Mouse (Mus musculus): ENCODE results near the gene Ccl7.

Gene Ccl7

DNA sequence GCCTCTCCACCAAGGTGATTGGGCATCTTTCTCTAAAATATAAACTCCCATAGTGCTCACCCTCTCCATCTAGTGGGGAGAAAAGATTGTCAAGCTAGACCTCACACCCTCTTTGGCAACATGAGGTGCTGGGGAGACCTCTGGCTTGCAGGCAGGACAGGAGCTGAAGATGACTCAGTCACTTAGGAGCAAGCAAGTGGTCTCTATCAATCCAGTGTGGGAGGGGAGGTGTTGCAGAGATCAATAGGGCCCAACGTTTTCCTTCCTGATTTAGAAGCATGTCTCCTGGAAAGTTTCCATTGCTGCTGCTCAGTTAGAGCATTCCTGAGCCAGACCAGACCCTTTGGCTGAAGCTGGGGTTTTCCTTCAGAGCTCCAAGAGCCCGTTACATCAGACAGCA, 7.0 kb upstream of the Ccl7 start, which contains the start of gene Gm17268:
Gene Gm17268, minus strand, starts transcription at position 28 of the 400 bp plus-strand sequence.
- no peaks in the 10 kb centered on the region for H3K4me1 ChIP-seq (replicated peaks; ENCODE audit: low read depth, low read length)
- no peaks in the 10 kb centered on the region for H3K9me3 ChIP-seq (ENCODE audit: low read length)
- TF ChIP-seq CTCF (conservative IDR thresholded peaks at IDR 0.05; ENCODE audit: low read length) (no peak), POU5F1 (IDR thresholded peaks at IDR 0.05; ENCODE audit: borderline replicate concordance, low read length) (no peak), NANOG (IDR thresholded peaks at IDR 0.05; ENCODE audit: borderline replicate concordance, low read length) (no peak)
- H3K36me3 ChIP-seq (ENCODE audit: insufficient read depth, low read length), result no peaks in the 10 kb centered on the region
- no peak within 1 kb of the TSS for H3K4me3 ChIP-seq (replicated peaks; ENCODE audit: low read length)
- no peaks in the 10 kb centered on the region for H3K27me3 ChIP-seq (ENCODE audit: insufficient read depth, low read length)

DNA sequence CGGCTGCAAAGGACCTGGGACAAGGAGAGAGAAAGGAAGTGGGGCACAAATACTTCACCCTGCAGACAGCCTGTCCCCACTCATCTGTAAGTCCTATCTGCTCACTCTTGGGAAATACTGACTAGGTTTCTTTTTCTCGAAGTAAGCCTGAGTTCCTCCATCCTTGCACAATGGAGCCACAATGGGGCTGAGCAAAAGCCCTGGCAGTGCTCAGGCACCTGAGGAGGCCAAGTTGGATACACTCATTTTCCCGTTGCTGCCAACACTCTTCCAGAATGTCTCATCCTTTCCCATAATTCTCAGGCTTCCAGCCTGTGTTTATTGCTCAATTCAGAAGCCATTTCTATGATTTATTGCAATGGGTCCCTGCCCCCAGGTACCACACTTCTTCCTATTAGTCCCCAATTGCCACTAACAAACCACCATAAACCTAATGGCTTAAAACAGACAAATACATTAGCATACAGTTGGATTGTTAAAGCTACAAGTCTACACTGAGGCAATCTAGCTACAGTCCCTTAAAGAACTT, 6.3 kb upstream of the Ccl7 start:
- Histone ChIP-seq H3K4me1 (replicated peaks; ENCODE audit: low read depth, low read length) (no peaks in the 10 kb centered on the region), H3K9me3 (ENCODE audit: low read length) (no peaks in the 10 kb centered on the region), H3K36me3 (ENCODE audit: insufficient read depth, low read length) (no peaks in the 10 kb centered on the region), H3K27me3 (ENCODE audit: insufficient read depth, low read length) (no peaks in the 10 kb centered on the region), H3K4me3 (replicated peaks; ENCODE audit: low read length) (no peak overlapping the region)
- no peak for TF ChIP-seq POU5F1 (IDR thresholded peaks at IDR 0.05; ENCODE audit: borderline replicate concordance, low read length)

DNA sequence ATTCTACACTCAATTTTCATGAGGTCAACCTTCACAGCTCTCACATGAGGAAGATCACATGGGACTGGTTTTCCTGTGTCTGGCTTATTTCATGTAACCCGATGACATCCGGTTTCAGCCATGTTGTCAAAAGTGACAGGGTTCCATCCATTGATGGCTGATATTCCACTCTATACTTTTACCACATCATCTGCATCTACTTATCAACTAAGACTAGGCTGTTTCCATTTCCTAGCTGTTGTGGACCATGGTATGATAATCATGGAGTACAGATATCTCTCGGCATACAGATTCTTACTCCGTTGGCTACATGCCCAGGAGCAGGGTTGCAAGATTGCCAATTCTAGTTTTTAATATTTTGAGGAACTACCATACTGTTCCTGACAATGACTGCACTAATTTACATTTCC, 3.8 kb upstream of the Ccl7 start:
- TF ChIP-seq POU5F1 (IDR thresholded peaks at IDR 0.05; ENCODE audit: borderline replicate concordance, low read length) (no peak), CTCF (conservative IDR thresholded peaks at IDR 0.05; ENCODE audit: low read length) (no peak), NANOG (IDR thresholded peaks at IDR 0.05; ENCODE audit: borderline replicate concordance, low read length) (no peak)
- H3K36me3 ChIP-seq (ENCODE audit: insufficient read depth, low read length), result no peaks in the 10 kb centered on the region
- H3K9me3 ChIP-seq (ENCODE audit: low read length), result no peaks in the 10 kb centered on the region
- H3K27me3 ChIP-seq (ENCODE audit: insufficient read depth, low read length), result no peaks in the 10 kb centered on the region
- H3K4me3 ChIP-seq (replicated peaks; ENCODE audit: low read length), result no peak overlapping the region
- H3K4me1 ChIP-seq (replicated peaks; ENCODE audit: low read depth, low read length), result no peaks in the 10 kb centered on the region

DNA sequence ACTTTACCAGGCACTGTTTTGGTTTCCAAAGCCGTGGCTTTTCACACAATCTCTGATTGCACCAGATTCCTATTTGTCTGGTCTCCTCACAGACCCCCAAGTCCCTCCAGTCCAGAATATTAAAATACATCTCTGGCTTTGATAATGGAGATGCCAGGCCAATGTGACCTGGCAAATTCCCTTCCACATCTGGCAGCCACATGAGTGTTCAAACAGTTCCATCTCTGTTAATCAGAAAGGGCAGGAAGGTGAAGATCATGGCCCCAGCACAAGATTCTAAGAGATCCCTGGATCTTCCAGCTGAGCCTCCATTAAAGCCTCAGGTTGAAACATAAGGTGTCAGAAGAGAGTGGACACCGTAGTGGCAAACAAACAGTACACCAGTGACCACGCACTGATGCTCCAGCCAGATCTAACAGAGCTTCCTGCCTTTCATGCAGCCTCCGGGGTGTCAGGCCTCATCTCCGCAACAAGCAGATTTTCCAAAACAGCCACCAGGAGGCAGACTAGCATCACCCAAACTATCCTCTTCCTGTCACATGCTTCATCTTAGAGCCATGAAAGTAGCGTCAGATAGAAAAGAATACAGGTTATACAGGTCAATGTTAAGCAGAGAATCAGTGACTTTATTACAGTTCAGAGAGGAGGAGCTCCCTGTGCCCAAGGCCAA, 2.4 kb downstream of the Ccl7 start:
- H3K36me3 ChIP-seq (ENCODE audit: insufficient read depth, low read length), result no peaks in the 10 kb centered on the region
- H3K27me3 ChIP-seq (ENCODE audit: insufficient read depth, low read length), result no peaks in the 10 kb centered on the region
- H3K9me3 ChIP-seq (ENCODE audit: low read length), result no peaks in the 10 kb centered on the region
- no peaks in the 10 kb centered on the region for H3K4me1 ChIP-seq (replicated peaks; ENCODE audit: low read depth, low read length)
- no peak overlapping the region for H3K4me3 ChIP-seq (replicated peaks; ENCODE audit: low read length)
- TF ChIP-seq POU5F1 (IDR thresholded peaks at IDR 0.05; ENCODE audit: borderline replicate concordance, low read length), result no peak
- TF ChIP-seq CTCF (conservative IDR thresholded peaks at IDR 0.05; ENCODE audit: low read length), result peak; percentile 45

DNA sequence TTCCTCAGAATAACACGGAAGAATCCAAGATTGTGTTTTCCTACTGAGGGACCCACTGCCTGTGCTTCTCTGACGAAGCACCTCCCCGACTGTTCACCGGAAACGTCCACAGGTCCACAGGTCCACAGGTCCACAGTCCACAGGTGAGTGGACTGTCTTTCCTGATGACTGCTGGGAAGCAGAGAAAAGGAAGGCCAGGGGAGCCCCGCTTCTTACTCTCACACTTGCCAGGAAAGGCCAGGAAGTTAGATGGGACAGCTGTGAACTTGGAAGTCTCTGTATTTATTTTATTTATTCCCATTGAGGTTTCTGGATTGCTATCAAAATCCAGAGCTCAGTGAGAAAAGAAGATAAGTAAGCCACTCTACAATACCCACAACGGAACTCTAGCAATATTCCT, 8.3 kb downstream of the Ccl7 start:
- H3K4me1 ChIP-seq (replicated peaks; ENCODE audit: low read depth, low read length), result no peaks in the 10 kb centered on the region
- no peak overlapping the region for H3K4me3 ChIP-seq (replicated peaks; ENCODE audit: low read length)
- no peaks in the 10 kb centered on the region for H3K36me3 ChIP-seq (ENCODE audit: insufficient read depth, low read length)
- TF ChIP-seq POU5F1 (IDR thresholded peaks at IDR 0.05; ENCODE audit: borderline replicate concordance, low read length) (no peak), NANOG (IDR thresholded peaks at IDR 0.05; ENCODE audit: borderline replicate concordance, low read length) (no peak), CTCF (conservative IDR thresholded peaks at IDR 0.05; ENCODE audit: low read length) (no peak)
- no peaks in the 10 kb centered on the region for H3K9me3 ChIP-seq (ENCODE audit: low read length)
- no peaks in the 10 kb centered on the region for H3K27me3 ChIP-seq (ENCODE audit: insufficient read depth, low read length)

DNA sequence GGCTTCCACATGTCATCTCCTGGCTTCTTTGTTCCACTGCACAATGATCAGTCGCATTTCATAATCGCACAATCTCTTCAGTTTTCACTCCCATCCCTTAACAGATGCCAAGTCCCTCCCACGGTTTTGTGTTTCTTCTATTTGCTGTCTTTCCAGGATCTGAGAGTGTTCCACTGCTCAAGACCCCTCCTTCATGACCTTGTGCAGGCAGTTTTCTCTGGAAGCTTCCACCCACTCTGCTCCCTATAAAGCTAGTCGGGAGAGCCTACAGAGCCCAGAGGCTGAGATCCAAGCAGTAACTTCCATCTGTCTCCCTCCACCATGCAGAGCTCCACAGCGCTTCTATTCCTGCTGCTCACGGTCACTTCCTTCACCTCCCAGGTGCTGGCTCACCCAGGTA, 12.1 kb downstream of the Ccl7 start, which contains the start of gene Ccl11:
Gene Ccl11, plus strand, starts transcription at position 178 of the 400 bp plus-strand sequence.
- Histone ChIP-seq H3K36me3 (ENCODE audit: insufficient read depth, low read length) (no peaks in the 10 kb centered on the region), H3K27me3 (ENCODE audit: insufficient read depth, low read length) (no peaks in the 10 kb centered on the region), H3K9me3 (ENCODE audit: low read length) (no peaks in the 10 kb centered on the region), H3K4me3 (replicated peaks; ENCODE audit: low read length) (no peak within 1 kb of the TSS), H3K4me1 (replicated peaks; ENCODE audit: low read depth, low read length) (no peaks in the 10 kb centered on the region)
- TF ChIP-seq POU5F1 (IDR thresholded peaks at IDR 0.05; ENCODE audit: borderline replicate concordance, low read length) (no peak), CTCF (conservative IDR thresholded peaks at IDR 0.05; ENCODE audit: low read length) (no peak), NANOG (IDR thresholded peaks at IDR 0.05; ENCODE audit: borderline replicate concordance, low read length) (no peak)

DNA sequence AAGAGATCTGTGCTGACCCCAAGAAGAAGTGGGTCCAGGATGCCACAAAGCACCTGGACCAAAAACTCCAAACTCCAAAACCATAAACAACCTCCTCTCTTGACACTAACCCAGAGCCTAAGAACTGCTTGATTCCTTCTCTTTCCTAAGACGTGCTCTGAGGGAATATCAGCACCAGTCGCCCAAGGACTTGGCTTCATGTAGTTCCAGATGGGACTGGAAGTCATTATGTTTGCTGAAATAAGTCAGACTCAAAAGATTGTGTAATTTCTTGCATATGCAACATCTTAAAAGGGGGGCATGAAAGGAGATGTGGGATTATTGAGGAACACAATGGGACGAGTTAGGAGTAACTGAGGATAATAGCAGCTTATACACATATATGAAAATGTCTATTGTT, 16.7 kb downstream of the Ccl7 start:
- Histone ChIP-seq H3K27me3 (ENCODE audit: insufficient read depth, low read length) (no peaks in the 10 kb centered on the region), H3K36me3 (ENCODE audit: insufficient read depth, low read length) (no peaks in the 10 kb centered on the region), H3K4me3 (replicated peaks; ENCODE audit: low read length) (no peak overlapping the region), H3K9me3 (ENCODE audit: low read length) (no peaks in the 10 kb centered on the region), H3K4me1 (replicated peaks; ENCODE audit: low read depth, low read length) (no peaks in the 10 kb centered on the region)
- no peak for TF ChIP-seq POU5F1 (IDR thresholded peaks at IDR 0.05; ENCODE audit: borderline replicate concordance, low read length)
- no peak for TF ChIP-seq CTCF (conservative IDR thresholded peaks at IDR 0.05; ENCODE audit: low read length)
- no peak for TF ChIP-seq NANOG (IDR thresholded peaks at IDR 0.05; ENCODE audit: borderline replicate concordance, low read length)

DNA sequence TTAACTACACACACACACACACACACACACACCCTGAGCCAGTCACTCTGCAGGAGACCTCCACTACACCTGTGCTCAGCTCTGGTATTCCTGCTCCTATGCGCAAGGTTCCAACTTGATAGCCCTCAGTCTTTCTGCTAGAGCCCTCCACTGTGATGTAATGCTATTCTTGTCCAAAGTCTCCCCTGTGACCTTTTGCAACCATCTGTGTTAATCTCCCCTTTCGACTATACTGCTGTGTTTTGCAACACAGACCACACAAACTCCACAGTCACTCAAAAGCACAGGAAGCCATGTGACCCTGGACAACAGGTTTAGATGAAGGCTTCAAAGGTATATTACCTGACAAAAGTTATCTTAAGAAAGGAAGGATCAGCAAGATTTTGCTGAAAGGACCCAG, 17.9 kb downstream of the Ccl7 start:
- H3K9me3 ChIP-seq (ENCODE audit: low read length), result no peaks in the 10 kb centered on the region
- TF ChIP-seq NANOG (IDR thresholded peaks at IDR 0.05; ENCODE audit: borderline replicate concordance, low read length), result no peak
- no peaks in the 10 kb centered on the region for H3K36me3 ChIP-seq (ENCODE audit: insufficient read depth, low read length)
- H3K4me1 ChIP-seq (replicated peaks; ENCODE audit: low read depth, low read length), result no peaks in the 10 kb centered on the region
- H3K27me3 ChIP-seq (ENCODE audit: insufficient read depth, low read length), result no peaks in the 10 kb centered on the region
- no peak overlapping the region for H3K4me3 ChIP-seq (replicated peaks; ENCODE audit: low read length)

DNA sequence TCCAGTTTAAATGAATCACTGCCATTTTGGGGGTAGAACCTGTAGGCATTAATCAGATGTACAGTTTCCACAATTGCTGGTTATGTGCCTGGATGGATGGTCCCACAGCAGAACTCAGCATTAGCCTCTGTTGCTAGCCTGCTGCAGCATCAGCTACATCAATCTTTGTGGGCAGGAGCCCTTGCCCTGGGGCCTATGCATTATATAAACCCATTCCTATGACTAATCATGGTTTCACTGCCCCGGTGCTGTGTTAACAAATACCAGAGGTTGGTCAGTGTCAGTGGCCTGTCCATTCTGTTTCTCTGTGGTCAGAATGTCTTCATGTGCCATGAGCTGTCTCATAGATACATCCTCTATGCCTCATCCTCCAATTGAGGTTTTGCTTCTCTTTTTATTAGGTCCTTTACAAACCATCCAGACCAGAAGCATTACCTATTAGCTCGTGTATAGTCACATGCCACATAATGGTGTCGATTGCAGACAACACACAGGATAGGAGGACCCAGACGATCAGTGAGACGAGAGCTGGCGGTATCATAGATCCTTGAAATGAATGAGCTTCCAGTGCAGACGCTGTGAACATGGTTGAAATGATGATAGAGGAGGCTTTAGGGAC, 21.6 kb downstream of the Ccl7 start:
- H3K4me3 ChIP-seq (replicated peaks; ENCODE audit: low read length), result no peak overlapping the region
- H3K4me1 ChIP-seq (replicated peaks; ENCODE audit: low read depth, low read length), result no peaks in the 10 kb centered on the region
- H3K9me3 ChIP-seq (ENCODE audit: low read length), result no peaks in the 10 kb centered on the region
- TF ChIP-seq CTCF (conservative IDR thresholded peaks at IDR 0.05; ENCODE audit: low read length) (no peak), NANOG (IDR thresholded peaks at IDR 0.05; ENCODE audit: borderline replicate concordance, low read length) (no peak), POU5F1 (IDR thresholded peaks at IDR 0.05; ENCODE audit: borderline replicate concordance, low read length) (no peak)
- H3K36me3 ChIP-seq (ENCODE audit: insufficient read depth, low read length), result no peaks in the 10 kb centered on the region
- H3K27me3 ChIP-seq (ENCODE audit: insufficient read depth, low read length), result no peaks in the 10 kb centered on the region

Data from E14TG2a.4 (cell line).